Mouse (Mus musculus) adipose tissue, adult 10 weeks (tissue): Measurements from ENCODE around the gene Fbxw26. TPM values are rescaled to one million over a fixed set of nuclear protein-coding genes. Genes with fewer than 3 reads are reported as not detected.

ENCODE experiments used
- polyA plus RNA-seq: library from polyadenylated mRNA; stranded (reverse); fragments of 350-450 nt; fragmentation: Illumina TruSeq; extraction: RNeasy Lipid Tissue Mini Kit (QIAGEN cat#74804); gene quantifications from one replicate; pipeline ENCODE4 v1.2.3, GENCODE M21; 2014; ENCODE audit warnings: low read depth, low replicate concordance

The Fbxw26 gene
- not detected for polyA plus RNA-seq

GRCm38 (mm10) chr9:109745989-109746388 is at the start of gene Fbxw26:
TSS of gene Fbxw26 (minus strand) at chr9:109746089.

GRCm38 (mm10) chr9:109790570-109790969 is 44.7 kb upstream of the Fbxw26 start, which contains the start of gene Fbxw27:
TSS of gene Fbxw27 (minus strand) at chr9:109790670.

GRCm38 (mm10) chr9:109702600-109702999 is 43.3 kb downstream of the Fbxw26 start, which contains the start of gene Fbxw18:
TSS of gene Fbxw18 (minus strand) at chr9:109702700.

Other genes starting within 250 kb of the Fbxw26 start
- 0.41 TPM for gene Fbxw15, start 177.8 kb downstream of the Fbxw26 start, polyA plus RNA-seq
- not detected for gene Fbxw24, start 120.0 kb downstream of the Fbxw26 start, polyA plus RNA-seq
- not detected for gene Fbxw25, start 81.4 kb downstream of the Fbxw26 start, polyA plus RNA-seq
- 0.20 TPM for gene Fbxw18, start 43.4 kb downstream of the Fbxw26 start, polyA plus RNA-seq
- 1.2 TPM for gene Fbxw27, start 44.6 kb upstream of the Fbxw26 start, polyA plus RNA-seq
- 6,153 TPM for gene Spink8, start 66.2 kb upstream of the Fbxw26 start, polyA plus RNA-seq
- 30.1 TPM for gene Nme6, start 86.7 kb upstream of the Fbxw26 start, polyA plus RNA-seq
- not detected for gene Camp, start 103.5 kb upstream of the Fbxw26 start, polyA plus RNA-seq
- gene Cdc25a, start 129.5 kb upstream of the Fbxw26 start, polyA plus RNA-seq, result 6.6 TPM
- gene Map4, start 185.4 kb upstream of the Fbxw26 start, polyA plus RNA-seq, result 65.4 TPM